Mouse (Mus musculus): ENCODE measurements at regions not wholly inside any gene's neighbourhood (a gene's known extent, or its start where the extent isn't known, plus 50 kb on each side); places are given as distances from the start of the nearest gene placed in this dataset.

DNA sequence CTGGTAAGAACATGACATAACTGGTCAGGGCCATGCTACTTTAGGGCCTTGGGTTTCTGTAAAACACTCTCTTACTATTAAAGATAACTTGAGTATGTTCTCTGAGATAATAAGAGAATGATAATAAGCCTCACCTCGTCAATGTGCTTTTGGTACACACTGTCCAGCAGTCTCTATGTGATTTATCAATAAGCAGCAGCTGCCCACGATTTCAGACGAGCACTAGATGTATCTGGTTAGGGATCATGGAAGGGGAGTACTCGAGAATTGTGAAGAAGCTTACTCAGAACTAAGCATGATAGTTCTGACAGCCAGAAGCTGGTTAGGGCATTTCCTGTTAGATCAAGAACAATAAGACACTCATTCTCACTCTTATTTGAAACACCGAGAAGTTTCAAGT is 53.8 kb downstream of the Neurod6 start:
- DNase-seq = no peak

DNA sequence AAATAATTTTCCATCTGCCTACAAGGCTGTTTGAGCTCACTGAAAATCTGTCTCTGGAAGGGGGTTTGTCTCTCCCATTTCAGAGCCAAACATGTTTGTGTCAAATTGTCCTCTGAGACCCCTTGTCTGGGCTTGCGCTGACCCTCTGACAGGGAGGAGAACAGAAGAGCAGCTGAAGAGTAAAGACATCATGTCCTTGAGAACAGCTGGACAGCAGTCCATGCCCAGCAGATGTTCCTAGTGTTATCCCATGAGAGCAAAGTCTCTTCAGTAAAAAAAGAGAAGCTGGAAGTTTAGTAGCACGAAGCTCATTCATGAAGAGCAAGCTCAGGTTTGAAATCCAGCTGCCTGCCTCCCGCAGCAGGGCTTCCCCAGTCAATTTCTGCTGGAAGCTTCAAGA is 60.7 kb downstream of the Neurod6 start:
- no peak for DNase-seq

DNA sequence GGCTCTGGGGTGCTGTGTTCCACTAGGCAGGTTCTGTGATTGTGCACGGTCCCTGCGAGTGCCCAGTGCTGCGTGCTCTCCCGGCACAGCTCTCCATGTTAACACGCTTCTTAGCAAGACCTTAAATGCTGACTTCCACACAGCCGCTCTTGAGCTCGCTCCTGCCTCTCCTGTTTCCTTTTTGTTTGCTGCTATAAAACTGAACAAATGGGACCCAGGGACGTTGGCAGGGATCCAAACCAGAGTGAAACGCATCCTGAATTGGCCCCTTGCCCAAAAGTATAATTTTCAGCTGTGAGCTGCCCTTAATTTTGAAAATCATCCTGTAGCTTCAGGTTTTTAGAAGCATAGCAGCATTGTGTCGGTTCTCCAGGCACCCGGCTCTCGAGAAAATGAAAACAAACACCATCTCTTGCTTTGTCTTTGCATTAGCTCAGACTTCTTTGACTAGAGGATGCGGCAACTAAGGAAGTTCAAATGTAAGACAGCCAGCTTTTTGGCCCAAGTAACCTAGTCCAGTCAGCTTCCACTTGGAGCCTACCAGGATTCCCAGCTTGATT is 63.1 kb downstream of the Neurod6 start:
- peak; percentile 5 for DNase-seq

DNA sequence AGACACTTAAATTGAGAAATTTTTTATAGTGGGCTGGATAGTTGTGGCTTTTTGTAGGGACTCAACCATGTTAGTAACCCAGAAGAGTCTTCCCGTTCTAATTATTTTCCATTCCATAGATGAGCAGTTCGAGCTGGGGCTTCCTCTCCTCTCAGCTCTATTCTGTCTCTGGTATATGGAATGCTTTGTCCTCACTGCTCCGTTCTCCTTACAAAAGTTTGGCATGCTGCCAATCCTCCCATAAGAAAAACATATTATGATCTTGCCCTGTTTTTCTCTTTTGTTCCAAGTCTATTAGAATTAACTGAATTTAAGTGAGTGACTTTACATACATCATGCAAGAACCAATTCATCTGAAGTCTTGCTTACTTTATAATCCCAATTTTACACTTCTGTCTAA is 70.7 kb downstream of the Neurod6 start:
- DNase-seq = no peak

DNA sequence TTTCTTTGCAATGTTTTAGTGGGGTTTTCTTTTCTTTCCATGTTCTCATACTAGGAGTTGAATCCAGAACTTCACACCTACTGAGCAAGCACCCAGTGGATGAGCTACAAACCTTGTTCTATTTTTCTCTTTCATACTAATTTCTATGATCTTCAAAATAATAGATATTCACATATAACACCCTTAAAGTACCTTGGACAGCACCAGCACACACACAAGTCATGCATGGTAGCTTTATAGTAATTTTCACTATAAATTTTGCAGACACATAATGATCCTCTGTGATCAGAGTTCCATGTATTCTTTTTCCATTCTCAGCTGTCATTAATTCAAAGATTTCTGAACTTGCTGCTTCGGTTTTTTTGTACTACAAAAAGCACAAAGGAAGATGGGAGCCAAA is 71.1 kb downstream of the Neurod6 start:
- DNase-seq = no peak

DNA sequence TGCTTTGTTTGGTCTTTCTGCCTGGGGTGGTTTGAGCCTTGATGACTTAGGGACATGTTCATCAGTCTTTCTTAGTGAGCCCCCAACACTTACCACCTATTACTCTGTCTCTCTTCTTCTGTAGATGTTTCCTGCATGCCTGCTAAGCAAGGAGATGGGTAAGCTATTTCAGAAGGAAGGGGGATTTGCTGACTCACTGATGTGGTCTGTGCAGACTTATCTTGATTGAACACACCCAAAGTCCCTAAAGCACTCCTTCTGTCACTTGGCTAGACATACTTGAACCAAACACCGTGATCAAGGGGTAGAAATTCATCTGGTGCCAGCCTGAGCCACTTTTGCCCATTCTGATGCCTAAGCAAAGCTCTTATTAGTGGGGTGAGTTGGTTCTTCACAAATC is 72.0 kb downstream of the Neurod6 start:
- no peak for DNase-seq

DNA sequence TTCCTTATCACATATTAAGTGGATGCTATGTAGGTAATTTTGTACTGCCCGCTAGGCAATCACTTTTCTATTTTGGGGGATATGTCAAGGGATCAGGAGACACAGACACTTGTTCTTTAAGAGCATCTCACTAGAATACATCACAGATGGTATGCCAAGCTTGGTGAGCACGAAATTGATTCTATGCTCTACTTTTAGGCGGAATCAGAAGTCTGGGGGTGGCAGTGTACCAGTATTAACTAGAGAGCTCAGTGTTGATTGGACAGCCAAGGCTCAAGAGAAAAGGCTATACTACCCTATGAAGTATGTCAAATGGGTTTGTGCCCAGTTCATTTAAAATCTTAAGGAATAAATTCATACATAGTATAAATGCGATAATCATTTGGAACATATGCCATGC is 84.0 kb downstream of the Neurod6 start:
- DNase-seq = no peak

DNA sequence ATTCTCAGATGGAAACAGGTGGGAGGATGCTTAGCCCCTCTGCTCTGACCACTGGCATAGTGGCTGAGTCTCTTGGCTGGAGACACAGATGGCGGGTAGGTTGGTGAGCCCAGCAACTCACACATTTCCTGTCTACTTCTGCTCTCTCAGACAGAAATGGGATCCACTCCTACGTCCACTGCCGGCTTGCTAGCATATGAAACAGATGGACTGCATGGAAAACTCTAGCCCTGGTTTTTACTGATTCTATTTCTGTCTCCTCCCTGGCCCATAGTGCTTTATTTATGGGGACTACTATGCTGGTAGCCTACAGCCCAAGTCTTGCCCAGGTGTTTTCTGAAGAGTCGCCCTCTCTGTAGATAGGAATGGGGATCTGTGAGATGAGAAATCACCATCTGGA is 88.9 kb downstream of the Neurod6 start:
- DNase-seq = no peak

DNA sequence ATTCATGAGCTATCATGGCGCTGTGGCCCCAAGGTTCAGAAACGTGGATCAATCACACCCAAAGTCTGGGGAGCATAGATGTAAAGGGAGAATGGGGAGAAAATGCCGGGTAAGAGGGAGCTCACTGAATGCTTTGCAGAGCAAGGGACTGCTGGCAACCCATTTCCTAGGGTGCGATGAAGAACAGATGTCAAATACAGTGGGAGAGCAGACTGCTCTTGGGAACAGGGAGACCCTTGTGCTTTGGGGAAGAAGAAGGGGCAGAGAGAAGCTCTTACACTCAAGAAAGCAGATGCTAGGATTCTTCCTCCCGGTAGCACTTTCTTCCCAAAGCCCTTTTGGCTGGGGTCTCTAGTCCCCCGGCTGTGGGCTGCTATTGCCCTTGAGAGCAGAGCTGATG is 100.0 kb downstream of the Neurod6 start:
- no peak for DNase-seq

DNA sequence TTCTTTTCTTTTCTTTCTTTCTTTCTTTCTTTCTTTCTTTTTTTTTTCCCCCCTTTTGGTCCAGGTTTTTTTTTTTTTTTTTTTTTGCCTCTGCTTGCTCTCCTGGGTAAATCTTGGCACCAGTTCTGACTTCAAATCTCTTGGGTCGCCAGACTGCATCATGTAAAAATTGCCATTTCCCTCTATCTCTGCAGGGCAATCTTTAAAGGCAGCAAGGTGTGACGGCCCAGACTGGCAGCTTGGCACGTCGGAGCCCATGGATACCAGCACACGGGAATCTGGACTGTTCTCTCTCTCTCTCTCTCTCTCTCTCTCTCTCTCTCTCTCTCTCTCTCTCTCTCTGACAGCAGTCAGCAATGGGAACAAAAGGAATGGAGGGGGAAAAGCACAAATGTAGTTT is 101.0 kb downstream of the Neurod6 start:
- no peak for DNase-seq

DNA sequence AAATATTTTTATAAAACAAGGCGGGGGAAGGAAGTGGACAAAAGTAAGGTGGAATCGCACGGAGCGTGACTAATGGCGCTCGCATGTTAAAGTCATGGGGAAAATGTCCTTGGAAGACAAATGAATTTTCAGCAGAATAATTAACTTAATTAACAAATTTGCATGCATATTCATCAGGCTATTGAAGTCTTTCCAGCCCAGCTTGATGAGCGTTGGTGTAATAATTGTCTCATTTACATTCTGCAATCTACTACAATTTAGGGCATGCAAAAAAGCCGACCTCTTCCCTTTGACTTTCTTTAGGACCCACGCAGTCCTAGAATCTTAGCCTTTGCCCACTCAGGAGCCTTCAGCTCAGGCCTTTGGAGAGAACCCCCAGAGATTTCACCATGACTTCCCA is 101.5 kb downstream of the Neurod6 start:
- no peak for DNase-seq

DNA sequence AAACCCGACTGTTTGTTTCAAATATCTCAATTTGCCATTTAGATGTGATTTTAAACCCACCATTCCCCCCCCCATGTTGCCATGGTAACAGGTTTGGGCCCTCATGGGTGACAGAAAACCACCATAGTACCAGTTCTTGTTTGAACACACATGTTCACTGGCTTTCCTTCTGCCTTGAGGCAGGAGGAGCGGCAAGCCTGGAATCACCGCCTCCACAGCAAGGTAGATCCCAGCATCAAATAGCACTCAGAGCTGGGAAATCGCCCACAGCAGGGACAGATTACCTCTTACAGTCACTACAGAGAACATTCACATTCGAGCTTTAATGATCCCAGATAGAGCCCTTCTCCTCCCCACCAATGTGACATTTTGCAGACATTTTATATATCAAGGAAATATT is 102.0 kb downstream of the Neurod6 start:
- no peak for DNase-seq

DNA sequence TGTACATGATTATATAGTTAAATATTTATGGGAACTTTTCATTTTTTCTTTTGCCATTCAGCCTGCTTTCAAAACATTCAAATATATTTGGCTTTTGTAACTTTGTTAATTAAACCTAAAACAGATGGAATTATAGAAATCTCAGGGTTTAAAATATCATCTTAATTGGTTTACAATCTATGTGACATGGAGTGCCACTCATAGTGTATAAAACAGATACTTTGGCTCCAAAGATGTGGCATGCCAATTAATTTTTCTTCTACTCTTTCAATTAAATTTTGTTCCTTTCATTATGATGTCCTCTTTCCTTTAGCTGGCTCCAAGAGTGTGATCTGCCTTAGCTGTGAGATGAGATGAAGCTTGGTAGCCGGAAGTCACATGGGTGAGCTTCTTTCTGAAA is 103.0 kb downstream of the Neurod6 start:
- no peak for DNase-seq

DNA sequence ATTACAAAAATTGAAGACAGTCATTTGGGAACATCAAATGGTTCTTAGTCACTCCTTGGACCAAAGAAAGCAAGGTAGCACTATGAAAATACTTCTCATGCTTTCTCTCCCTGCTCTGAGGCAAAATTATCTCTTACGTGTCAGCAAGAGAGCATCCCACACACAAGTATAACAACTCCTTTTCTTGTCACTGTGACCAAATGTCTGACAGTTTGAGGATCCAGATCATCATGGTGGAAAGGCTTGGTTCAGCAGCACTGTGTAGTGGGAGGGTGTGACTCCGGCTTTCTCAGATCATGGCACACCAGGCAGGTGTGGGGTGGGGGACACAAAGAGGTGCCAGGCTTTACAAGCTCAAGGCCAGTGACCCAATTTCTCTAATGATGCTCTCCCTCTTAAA is 113.5 kb downstream of the Neurod6 start:
- no peak for DNase-seq

DNA sequence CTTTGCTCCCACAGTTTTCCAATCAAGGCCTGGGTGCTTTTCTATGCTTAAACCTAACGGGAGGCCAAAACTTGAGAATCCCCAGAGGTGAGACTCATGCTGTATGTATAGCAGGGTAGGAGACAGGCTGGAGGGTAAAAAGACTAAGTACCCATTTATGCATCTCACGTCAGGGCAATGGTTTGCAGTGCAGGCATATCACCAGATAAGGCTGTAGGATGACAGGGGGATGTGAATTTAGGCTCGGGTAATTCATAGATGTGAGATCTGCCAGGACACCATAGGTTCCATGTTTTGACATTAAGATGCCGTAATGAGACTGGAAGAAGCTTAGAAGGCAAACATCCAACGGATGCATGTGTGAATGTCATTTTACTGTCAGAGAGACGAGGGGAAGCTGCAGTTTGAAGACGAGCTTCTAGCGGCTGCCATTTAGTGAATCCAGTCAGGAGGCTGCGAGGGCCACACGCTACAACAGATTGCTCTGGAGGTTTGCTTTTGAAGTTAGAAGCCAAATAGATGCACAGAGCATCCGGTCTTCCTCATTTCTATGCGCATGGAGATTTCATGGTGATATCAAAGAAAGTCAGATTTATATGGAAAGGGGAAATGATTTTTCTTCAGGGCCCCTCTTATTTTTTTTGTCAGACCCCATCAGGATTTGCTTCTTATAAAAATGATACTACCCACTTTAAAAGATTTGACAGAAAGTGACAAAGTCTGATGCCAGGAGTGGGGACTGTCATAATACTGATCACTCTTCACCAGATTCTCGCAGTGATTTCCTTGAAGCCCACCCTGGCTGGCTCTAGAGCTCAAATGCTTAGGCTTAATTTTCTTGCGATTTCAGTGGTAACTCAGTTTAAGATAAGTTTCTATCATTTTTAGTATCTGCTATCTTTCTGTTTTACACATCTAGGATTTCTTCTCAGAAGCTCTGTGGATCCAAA is 113.8 kb downstream of the Adcyap1r1 start:
- DNase-seq = no peak

DNA sequence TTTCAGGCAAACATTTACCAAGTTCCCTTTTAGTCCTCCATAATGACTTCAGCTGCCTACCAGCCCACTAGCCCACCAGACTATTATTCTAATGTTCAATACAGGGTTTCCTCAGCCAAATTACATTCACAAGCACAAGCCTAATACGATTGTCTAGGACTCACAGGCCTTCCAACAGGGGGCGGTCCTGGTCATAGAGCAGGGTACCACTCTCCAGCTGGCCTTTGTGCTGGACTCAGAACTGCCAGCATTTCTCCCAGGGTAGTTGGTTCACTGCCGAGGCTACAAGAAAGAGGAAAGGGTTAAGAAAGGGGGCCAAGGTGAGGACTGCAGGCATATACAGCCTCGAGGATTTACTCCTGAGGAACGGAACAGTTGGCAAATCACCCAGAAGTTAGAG is 108.8 kb downstream of the Adcyap1r1 start:
- no peak for DNase-seq

DNA sequence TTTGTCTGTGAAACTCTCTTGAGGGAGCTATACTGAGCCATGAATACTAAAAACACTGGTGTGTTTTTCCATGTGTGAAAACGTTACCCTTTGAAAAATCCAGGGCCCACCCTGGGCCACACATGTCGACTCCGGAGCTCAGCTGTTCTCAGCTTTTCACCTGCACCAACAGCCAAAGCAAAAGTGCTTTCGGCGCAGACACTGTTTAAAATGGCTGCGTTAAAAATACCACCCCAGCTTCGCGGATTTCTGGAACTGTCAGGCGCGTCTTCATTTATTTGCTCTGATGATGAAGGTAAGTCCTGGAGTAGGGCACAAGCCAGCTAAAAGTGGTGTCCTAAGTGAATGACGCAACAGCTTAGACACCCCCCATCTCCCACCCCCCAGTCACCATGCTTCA is 108.0 kb downstream of the Adcyap1r1 start:
- no peak for DNase-seq
